In the genomic region with DNA sequence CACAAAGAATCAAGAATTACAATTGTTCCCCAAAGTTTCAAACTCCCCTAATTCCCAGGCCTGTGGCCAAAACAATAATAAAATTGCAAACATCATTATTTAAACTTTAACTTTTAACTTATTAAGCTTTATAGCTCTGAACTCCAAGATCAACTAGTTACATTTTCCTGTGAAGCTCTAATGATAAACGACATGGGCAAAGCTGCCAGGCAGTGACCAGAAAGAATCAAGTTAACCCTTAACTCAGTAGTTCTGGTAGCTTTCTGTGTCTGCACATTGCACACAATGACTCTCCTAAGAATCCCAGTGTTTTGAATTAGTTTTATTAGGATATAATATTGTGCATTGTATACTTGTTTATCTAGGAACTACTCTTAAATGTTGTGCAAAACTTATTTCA, we compare ENCODE assay signal across 15 mouse cellular contexts.
"Had no signal": no experiment of that assay in that cellular context is flagged by ENCODE, and none has a peak within 500 bp of the region (broad histone marks: within the 10 kb centered on the region; RNA-seq: fewer than 3 reads in every experiment).

No protein-coding gene starts in this region.

- H3K4me1 ChIP-seq: lung, embryonic 15.5 days; midbrain, embryonic 13.5 days; midbrain, embryonic 15.5 days; neural tube, embryonic 12.5 days; stomach, embryonic 15.5 days had no signal

- H3K4me3 ChIP-seq: lung, embryonic 15.5 days; megakaryocyte, embryonic 14.5 days; midbrain, embryonic 13.5 days; midbrain, embryonic 15.5 days; neural tube, embryonic 12.5 days; stomach, embryonic 15.5 days had no signal

- DNase-seq: lung, adult 2 months; lung, postnatal 14 days; lung, postnatal 36 days; right cerebral cortex, postnatal 14 days; thymus, adult 2 months; thymus, postnatal 25 days; thymus, postnatal 4 days had no signal

- H3K27ac ChIP-seq: lung, embryonic 15.5 days; macrophage; midbrain, embryonic 13.5 days; midbrain, embryonic 15.5 days; neural tube, embryonic 12.5 days; stomach, embryonic 15.5 days; stomach, postnatal 0 days had no signal

- H3K36me3 ChIP-seq: lung, embryonic 15.5 days; midbrain, embryonic 13.5 days; midbrain, embryonic 15.5 days; neural tube, embryonic 12.5 days; stomach, embryonic 15.5 days had no signal

- H3K27me3 ChIP-seq: lung, embryonic 15.5 days; megakaryocyte, embryonic 14.5 days; midbrain, embryonic 13.5 days; midbrain, embryonic 15.5 days; neural tube, embryonic 12.5 days; stomach, embryonic 15.5 days had no signal
